Comparison of ENCODE assay signal across 25 mouse cellular contexts in genomic region chr3:89818605-89819004, GRCm38 (mm10). TPM values are rescaled to one million over a fixed set of nuclear protein-coding genes. Genes with fewer than 3 reads are reported as not detected.
"Had no signal": no experiment of that assay in that cellular context is flagged by ENCODE, and none has a peak within 500 bp of the region (broad histone marks: within the 10 kb centered on the region; RNA-seq: fewer than 3 reads in every experiment).

No protein-coding gene starts in this region.

- H3K4me2 ChIP-seq: heart, embryonic 11.5 days; heart, embryonic 13.5 days; heart, embryonic 15.5 days; hindbrain, embryonic 13.5 days; hindbrain, embryonic 15.5 days; kidney, embryonic 15.5 days; limb, embryonic 13.5 days; limb, embryonic 15.5 days had no signal

- ATAC-seq: hindbrain, postnatal 0 days; intestine, embryonic 16.5 days had no signal

- H3K27ac ChIP-seq: heart, embryonic 13.5 days; heart, embryonic 15.5 days; hindbrain, embryonic 13.5 days; hindbrain, embryonic 15.5 days; hindbrain, postnatal 0 days; kidney, embryonic 15.5 days; kidney, postnatal 0 days; limb, embryonic 13.5 days; limb, embryonic 15.5 days had no signal

- DNase-seq: gastrocnemius, postnatal 14 days; gastrocnemius, postnatal 36 days; heart, adult 18-20 months; heart, postnatal 14 days; heart, postnatal 36 days; kidney, adult 11 months; kidney, adult 2 months; kidney, adult 9 months; kidney, postnatal 14 days; kidney, postnatal 36 days; layer of hippocampus, adult 9-11 months; layer of hippocampus, postnatal 36 days; left cerebral cortex, postnatal 4 days had no signal

- H3K4me1 ChIP-seq: hindbrain, embryonic 13.5 days; hindbrain, embryonic 15.5 days; kidney, embryonic 15.5 days; limb, embryonic 13.5 days; limb, embryonic 15.5 days had no signal

- H3K9me3 ChIP-seq: heart, embryonic 13.5 days; heart, embryonic 15.5 days; hindbrain, embryonic 13.5 days; hindbrain, embryonic 15.5 days; kidney, embryonic 15.5 days; limb, embryonic 13.5 days; limb, embryonic 15.5 days had no signal

- H3K4me3 ChIP-seq: heart, embryonic 13.5 days; heart, embryonic 15.5 days; hindbrain, embryonic 13.5 days; hindbrain, embryonic 15.5 days; kidney, embryonic 15.5 days; limb, embryonic 13.5 days; limb, embryonic 15.5 days had no signal

- H3K36me3 ChIP-seq: heart, embryonic 13.5 days; heart, embryonic 15.5 days; hindbrain, embryonic 13.5 days; hindbrain, embryonic 15.5 days; kidney, embryonic 15.5 days; limb, embryonic 13.5 days; limb, embryonic 15.5 days had no signal

- H3K27me3 ChIP-seq: hindbrain, embryonic 15.5 days had no signal

- H3K9ac ChIP-seq: heart, embryonic 13.5 days; heart, embryonic 15.5 days; hindbrain, embryonic 13.5 days; hindbrain, embryonic 15.5 days; kidney, embryonic 15.5 days; limb, embryonic 13.5 days; limb, embryonic 15.5 days had no signal

RNA-seq across cellular contexts. Expression of gene She, which starts 12.6 kb away (rescaled TPM):
- total RNA-seq: hematopoietic stem cell, adult 5-6 weeks had no signal
